Mouse (Mus musculus): ENCODE data around the gene Spg7.
A peak's percentile ranks its signal among the peaks of the same experiment; 100 is the strongest.
"Not testable (repeated sequence)": the region's sequence is repeated elsewhere in the genome, so short reads cannot be mapped to it uniquely, and the experiment has no call there.

The Spg7 gene

GRCm38 (mm10) chr8:123101244-123101643, 38.5 kb downstream of the Spg7 start:
- no peak for DNase-seq

- DNase-seq = peak; percentile 97
These were observed 39.3 kb downstream of the Spg7 start, which contains the start of gene Rpl13 for GRCm38 (mm10) chr8:123101735-123102685. Gene Rpl13 (plus strand): TSS chr8:123102350.

- DNase-seq = not testable (repeated sequence)
These were observed 40.1 kb downstream of the Spg7 start for GRCm38 (mm10) chr8:123102855-123103254.

GRCm38 (mm10) chr8:123103285-123103684, 40.5 kb downstream of the Spg7 start:
- DNase-seq = no peak

- DNase-seq = no peak
These were observed 41.5 kb downstream of the Spg7 start for GRCm38 (mm10) chr8:123104046-123104767.

- peak; percentile 61 for DNase-seq
These were observed 43.0 kb downstream of the Spg7 start for GRCm38 (mm10) chr8:123105553-123106326.

- no peak for DNase-seq
These were observed 43.8 kb downstream of the Spg7 start for GRCm38 (mm10) chr8:123106531-123106930.

GRCm38 (mm10) chr8:123108010-123108409, 45.3 kb downstream of the Spg7 start:
- DNase-seq = no peak

GRCm38 (mm10) chr8:123108953-123109352, 46.2 kb downstream of the Spg7 start:
- no peak for DNase-seq

GRCm38 (mm10) chr8:123110649-123111048, 47.9 kb downstream of the Spg7 start:
- no peak for DNase-seq

- DNase-seq = no peak
These were observed 50.1 kb downstream of the Spg7 start for GRCm38 (mm10) chr8:123112892-123113291.

GRCm38 (mm10) chr8:123113908-123114469, 51.2 kb downstream of the Spg7 start:
- no peak for DNase-seq

GRCm38 (mm10) chr8:123114644-123115043, 51.9 kb downstream of the Spg7 start:
- no peak for DNase-seq

- DNase-seq = no peak
These were observed 54.5 kb downstream of the Spg7 start, which contains the start of gene Cpne7 for GRCm38 (mm10) chr8:123117127-123117731. Gene Cpne7 (plus strand): TSS chr8:123117374.

- DNase-seq = no peak
These were observed 55.0 kb downstream of the Spg7 start for GRCm38 (mm10) chr8:123117744-123118143.

GRCm38 (mm10) chr8:123122059-123122458, 59.3 kb downstream of the Spg7 start:
- no peak for DNase-seq

GRCm38 (mm10) chr8:123122670-123123069, 59.9 kb downstream of the Spg7 start:
- no peak for DNase-seq

GRCm38 (mm10) chr8:123126193-123126816, 63.6 kb downstream of the Spg7 start:
- DNase-seq = no peak

- no peak for DNase-seq
These were observed 68.3 kb downstream of the Spg7 start for GRCm38 (mm10) chr8:123131041-123131440.

- no peak for DNase-seq
These were observed 70.2 kb downstream of the Spg7 start for GRCm38 (mm10) chr8:123132953-123133352.

GRCm38 (mm10) chr8:123134149-123134713, 71.5 kb downstream of the Spg7 start:
- DNase-seq = no peak
